Mouse (Mus musculus) megakaryocyte, adult 5-6 weeks (primary cell): ENCODE results near the gene Lrp10. TPM values are rescaled to one million over a fixed set of nuclear protein-coding genes. Genes with fewer than 3 reads are reported as not detected.
A peak's percentile ranks its signal among the peaks of the same experiment; 100 is the strongest.

Experiments
- ATAC-seq: 2 replicates; pipeline ENCODE4 v1.8.0; 2016; ENCODE audit warnings: mild to moderate bottlenecking, inconsistent platforms; ENCODE audit not compliant: poor library complexity, severe bottlenecking
- total RNA-seq, 2 experiments: library from RNA; stranded (forward) in 1 of 2; stranded (reverse) in 1 of 2; fragments of 153-499, 151-499 nt in 1 of 2; fragments of 221-1000, 200-1000 nt in 1 of 2; gene quantifications; 2 replicates each; pipeline versions ENCODE4 v1.2.3 to v1.2.4; 2015 to 2017

Lrp10 gene
- total RNA-seq, 2 experiments from 2014 or later = 29.9 to 46.9 TPM

DNA sequence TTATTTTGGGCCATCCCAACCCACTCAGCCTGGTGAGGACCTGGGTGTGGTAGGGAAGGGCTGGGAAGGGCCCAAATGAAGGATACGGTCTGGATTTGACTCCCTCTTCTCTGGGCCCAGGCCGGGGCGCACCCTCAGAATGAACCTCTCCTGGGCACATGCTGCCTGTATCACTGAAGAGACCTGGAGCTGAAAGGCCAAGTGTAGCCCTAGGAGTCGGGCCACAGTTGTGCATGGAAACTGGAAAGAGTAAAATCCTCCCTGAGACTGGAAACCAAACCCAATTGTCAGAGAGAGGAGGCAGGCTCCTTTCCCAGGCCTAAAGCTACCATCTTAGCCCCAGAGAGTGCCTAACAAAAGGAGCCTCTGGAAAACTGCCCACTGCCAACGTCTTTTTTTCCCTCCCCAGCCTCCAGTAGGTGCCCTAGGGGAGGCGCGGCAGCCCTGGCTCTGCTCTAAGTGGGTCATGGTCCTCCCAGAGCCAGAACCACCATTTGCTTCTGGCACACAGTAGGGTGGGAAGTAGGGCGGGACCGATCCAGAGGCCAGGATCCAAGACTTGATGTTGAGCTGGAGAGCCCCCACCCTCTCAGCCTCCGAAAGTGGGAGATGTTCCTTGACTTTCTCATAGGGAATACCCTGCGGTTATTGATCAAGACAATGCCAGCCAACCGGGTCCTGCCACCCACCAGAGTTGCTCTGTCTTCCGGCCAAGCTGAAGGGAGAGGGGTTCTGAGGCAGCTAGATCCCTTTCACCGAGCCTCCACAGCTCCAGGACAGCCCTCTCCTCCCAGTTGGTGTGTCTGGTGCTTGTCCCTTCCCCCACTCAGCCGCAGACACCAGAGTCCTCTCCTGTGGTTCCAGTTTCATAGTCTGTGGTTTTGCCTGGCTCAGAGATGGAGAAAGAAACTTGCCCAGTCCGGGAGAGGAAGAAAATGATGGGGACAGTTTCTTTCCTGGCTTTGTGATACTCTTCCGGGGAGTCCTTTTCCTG is 30.8 kb upstream of the Lrp10 start:
- ATAC-seq = peak; percentile 83

GRCm38 (mm10) chr14:54433941-54434531 is 29.9 kb upstream of the Lrp10 start:
- peak; percentile 7; the same call in 1 of the 2 replicates for ATAC-seq

DNA sequence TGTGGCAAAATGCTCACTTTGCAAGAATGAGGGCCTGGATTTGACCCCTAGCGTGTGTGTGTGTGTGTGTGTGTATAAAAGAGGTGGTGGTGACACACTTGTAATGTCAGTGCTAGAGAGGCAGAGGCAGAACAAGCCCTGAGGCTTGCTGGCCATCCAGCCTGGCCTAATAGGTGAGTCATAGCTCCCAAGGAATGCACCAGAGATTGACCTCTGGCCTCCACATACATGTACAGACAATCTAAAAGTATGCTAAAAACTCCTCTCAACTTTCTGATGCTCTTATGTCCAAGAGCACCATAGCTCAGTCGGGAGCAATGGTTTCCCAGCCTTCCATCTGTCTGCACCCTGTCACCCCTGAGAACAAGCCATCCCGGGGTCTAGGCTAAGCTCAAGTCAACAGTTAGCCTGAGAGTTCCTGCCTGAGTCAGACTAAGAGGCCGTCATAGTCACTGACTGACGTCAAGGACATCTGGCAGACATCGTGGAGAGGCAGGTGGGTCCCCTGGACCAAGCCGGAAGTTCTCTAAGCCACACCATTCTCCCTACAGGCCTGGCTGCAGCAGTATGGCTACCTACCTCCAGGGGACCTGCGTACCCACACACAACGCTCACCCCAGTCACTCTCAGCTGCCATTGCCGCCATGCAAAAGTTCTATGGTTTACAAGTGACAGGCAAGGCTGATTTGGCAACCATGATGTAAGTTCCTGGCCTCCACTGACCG is 28.6 kb upstream of the Lrp10 start:
- ATAC-seq = no peak

DNA sequence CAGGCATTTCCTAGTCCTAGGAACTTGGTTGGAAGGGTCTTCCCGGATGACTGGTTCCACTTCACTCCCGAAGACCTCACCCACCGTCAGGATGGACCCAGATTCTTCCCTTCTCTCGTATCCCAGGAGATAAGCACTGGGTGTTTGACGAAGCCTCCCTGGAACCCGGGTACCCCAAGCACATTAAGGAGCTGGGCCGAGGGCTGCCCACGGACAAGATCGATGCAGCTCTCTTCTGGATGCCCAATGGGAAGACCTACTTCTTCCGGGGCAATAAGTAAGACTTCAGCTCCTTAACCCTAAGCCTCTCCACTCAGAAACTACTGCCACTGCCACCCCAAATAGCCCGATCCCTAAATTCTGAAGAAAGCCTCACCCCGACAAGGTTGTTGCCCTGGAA is 24.8 kb upstream of the Lrp10 start:
- no peak for ATAC-seq

DNA sequence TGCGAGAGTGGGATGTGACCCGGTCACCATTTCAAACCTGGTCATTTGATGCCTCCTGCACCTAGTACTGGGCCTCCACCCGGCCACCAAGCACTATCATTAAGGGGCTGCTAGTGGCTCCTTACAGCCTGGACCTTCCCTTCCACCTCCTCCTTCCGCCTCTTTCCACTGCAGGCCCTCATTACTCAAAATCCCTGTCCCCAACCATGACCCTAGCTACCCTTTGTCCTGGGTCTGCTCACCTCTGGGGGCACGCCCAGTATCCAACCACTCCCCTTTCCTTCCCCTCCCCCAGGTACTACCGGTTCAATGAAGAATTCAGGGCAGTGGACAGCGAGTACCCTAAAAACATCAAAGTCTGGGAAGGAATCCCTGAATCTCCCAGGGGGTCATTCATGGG is 24.3 kb upstream of the Lrp10 start:
- no peak for ATAC-seq

GRCm38 (mm10) chr14:54440538-54440937 is 23.4 kb upstream of the Lrp10 start:
- no peak for ATAC-seq

GRCm38 (mm10) chr14:54441365-54441764 is 22.6 kb upstream of the Lrp10 start:
- no peak for ATAC-seq

DNA sequence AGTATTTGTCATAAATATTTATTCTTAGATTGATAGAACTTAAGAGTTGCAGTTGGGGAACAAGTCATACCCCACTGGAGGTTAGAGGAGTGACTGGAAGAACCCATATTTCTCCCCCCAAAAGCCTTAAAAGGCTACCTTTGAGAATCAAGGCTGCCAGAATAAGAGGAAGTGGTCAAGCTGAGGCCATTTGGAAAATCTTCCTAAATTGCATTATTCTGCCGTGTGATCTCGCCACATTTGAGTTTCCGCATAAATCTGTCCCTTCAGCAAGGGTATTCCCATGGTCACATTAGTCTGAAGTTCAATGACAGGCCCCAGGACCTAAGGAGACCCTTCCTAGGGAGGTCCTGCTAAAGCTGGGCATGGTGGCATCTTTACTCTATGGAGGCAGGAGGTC is 21.4 kb upstream of the Lrp10 start:
- peak; percentile 69 for ATAC-seq

DNA sequence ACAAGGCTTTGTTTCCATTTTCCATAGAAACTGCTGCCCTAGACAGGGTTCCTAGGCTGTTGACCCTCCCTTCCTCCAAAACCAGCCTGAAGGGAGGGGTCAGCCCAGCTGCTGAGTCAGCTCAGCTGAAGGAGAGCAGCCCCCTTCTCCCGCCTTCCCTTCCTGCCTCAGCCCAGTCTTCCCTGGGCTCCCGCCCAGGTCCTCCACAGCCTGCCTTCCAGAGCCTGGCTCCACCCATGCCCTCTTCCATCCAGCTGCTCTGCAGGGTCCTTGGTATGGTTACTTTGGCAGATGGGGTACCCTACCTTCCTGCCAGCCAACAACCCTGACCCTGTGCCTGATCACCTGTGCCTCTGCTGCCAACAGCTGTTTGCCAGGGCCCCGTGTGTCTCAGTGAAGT is 20.7 kb upstream of the Lrp10 start:
- ATAC-seq = no peak

GRCm38 (mm10) chr14:54443712-54444618 is 20.0 kb upstream of the Lrp10 start:
- no peak for ATAC-seq

DNA sequence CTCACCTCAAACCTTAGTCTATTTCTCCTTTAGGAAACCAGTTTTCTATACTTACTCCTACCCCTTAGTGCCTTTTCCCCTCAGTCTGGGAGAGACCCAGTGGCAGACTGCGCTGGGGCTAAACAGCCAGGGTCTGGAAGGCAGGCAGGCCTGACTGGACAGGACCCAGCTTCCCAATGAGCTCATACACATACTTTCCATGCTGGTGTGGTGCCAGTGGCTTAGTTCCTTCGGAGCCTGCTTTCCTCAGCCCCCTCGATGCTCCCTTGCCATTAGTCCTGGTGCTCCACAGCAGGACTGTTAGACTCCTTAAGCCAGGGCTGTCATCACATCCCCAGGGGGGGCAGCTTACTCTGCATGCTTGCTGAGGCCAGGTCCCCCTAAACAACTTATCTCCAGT is 18.5 kb upstream of the Lrp10 start:
- ATAC-seq = no peak

GRCm38 (mm10) chr14:54453566-54453965 is 10.4 kb upstream of the Lrp10 start:
- ATAC-seq = no peak

DNA sequence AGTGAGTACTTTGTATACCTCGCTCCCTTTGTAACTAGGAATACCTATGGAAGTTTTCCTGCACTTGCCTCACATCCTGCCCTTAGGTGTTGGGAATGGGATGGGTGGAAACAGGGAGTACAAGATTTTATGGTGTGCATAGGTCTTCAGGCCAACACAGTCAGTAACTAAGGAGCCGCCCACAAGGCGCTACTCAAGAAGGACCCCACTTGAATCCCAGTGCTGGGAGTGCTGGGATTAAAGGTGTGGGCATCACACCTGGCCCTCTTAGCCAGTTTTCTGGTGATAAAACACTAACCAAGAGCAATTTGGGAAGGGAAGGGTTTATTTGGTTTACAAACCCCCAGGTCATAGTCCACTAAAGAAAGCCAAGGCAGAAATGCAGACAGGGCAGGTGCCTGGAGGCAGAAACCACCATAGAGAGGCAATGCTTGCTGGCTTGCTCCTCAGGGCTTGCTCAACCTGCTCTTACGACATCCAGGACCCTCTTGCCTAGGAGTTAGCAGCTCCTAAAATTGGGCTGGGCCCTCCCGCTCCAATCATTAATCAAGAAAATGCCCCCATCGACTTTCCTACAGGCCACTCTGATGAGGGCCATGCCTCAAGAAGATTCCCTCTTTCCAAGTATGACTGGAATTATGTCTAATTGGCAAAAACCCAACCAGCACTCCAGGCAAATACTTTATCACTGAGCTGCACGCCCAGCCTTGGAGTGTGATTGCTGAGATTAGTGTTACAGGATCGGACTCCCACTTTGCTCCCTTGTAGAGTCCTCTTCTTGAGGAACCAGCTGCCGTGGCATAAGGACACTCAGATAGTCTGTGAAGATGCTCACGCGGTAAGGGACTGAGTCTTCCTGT is 9.0 kb upstream of the Lrp10 start:
- ATAC-seq = no peak

- ATAC-seq = no peak
These were observed 5.9 kb upstream of the Lrp10 start for GRCm38 (mm10) chr14:54457907-54458569.

- ATAC-seq = no peak
These were observed 1.8 kb upstream of the Lrp10 start for GRCm38 (mm10) chr14:54462146-54462545.

GRCm38 (mm10) chr14:54463108-54463958 is 604 bp upstream of the Lrp10 start:
- ATAC-seq = peak; percentile 54

DNA sequence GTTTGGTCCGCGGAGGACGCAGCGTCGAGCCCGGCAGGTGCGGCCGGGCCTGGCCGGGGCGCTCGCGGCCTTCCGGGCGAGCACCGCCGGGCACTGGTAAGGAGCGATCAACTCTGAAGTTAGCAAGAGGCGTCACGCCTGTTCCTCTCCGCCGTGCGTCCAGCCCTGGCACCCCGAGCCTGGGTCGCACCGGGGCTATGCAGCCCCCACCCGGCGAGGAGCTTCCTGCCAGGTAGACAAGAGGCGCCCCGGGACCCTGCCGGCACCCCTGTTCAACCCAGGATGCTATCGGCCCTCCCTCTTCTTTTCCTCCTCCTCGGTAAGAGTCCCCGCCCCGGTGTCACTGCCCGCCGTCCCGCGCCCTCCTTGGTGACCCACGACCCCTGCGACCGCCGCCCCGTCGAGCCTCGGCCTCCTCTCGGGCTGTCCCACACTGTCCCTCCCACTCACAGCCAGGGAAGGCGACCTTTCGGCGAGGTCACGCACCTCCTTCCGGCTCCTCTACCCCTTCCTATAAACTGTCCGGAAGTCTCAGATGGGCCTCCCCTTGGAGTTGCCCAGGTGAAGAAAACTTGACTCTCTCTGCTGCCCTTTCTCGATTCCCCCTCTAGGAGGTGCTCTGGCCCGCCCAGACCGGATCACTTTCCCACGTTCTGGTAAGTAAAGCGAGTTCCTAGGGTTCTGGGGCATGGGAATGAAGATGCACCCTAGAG is 512 bp downstream of the Lrp10 start:
- ATAC-seq = peak; percentile 70
